Mouse (Mus musculus) testis, adult 2 months (tissue): Measurements from ENCODE around the gene Tepsin. TPM values are rescaled to one million over a fixed set of nuclear protein-coding genes. Genes with fewer than 3 reads are reported as not detected.

Experiments
- H3K27ac ChIP-seq: fragments of 200-500 bp; 2 replicates; pipeline ENCODE4 v1.5.1; 2012; ENCODE audit warnings: low read depth, low read length; ENCODE audit not compliant: control insufficient read depth, insufficient read depth
- H3K27me3 ChIP-seq: fragments of 200-500 bp; 2 replicates; pipeline ENCODE4 v1.6.1; 2012; ENCODE audit warnings: mild to moderate bottlenecking, low read length, moderate library complexity; ENCODE audit not compliant: control insufficient read depth, insufficient read depth
- H3K36me3 ChIP-seq: fragments of 200-500 bp; 2 replicates; pipeline ENCODE4 v1.6.1; 2012; ENCODE audit warnings: mild to moderate bottlenecking, low read length; ENCODE audit not compliant: control insufficient read depth, insufficient read depth
- H3K4me1 ChIP-seq: fragments of 200-500 bp; 2 replicates; pipeline ENCODE4 v1.6.1; 2012; ENCODE audit warnings: low read length; ENCODE audit not compliant: control insufficient read depth, insufficient read depth
- H3K4me3 ChIP-seq: fragments of 200-500 bp; 2 replicates; pipeline ENCODE4 v1.5.1; 2012; ENCODE audit warnings: low read depth, mild to moderate bottlenecking, low read length, moderate library complexity, mixed read lengths; ENCODE audit not compliant: control insufficient read depth
- CTCF ChIP-seq: fragments of 200-500 bp; IDR thresholded peaks from 2 replicates; pipeline ENCODE4 v1.5.1; 2012; ENCODE audit warnings: low read depth, mild to moderate bottlenecking, inconsistent platforms, low read length, moderate library complexity; ENCODE audit not compliant: control insufficient read depth, insufficient read depth, insufficient replicate concordance
- POLR2A ChIP-seq: fragments of 200-500 bp; IDR thresholded peaks from 2 replicates; pipeline ENCODE4 v1.6.1; 2012; ENCODE audit warnings: low read depth, mild to moderate bottlenecking, inconsistent platforms, low read length, moderate library complexity; ENCODE audit not compliant: control insufficient read depth
- polyA plus RNA-seq: library from polyadenylated mRNA; depleted of rRNA; stranded (reverse); fragments of >200 nt; gene quantifications from 2 replicates; pipeline ENCODE4 v1.2.3, GENCODE M21; 2012

The Tepsin gene
- polyA plus RNA-seq, 1 experiment: 19.2 TPM

DNA sequence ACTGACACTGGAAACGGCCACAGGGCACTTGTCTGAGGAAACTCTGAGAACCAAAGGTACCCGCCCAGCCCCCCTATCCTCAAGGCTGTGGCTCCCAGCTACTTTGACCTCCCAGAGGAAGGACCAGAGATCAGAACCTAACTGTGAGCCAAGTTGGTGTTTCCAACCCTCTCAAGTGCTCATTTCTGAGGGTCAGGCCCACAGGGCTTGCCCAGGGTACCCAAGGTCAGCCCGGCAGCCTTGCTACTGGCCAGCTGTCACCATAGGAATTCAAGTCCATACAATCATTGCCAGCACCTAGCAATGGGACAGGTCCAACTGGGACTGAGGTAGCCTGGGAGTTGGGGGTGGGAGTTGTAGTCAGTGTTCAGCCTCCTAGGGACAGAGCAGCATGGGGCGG lies 7.9 kb downstream of the Tepsin start:
- no peak for TF ChIP-seq CTCF
- TF ChIP-seq POLR2A: no peak; the same call in 1 of the 2 replicates
- no peaks in the 10 kb centered on the region for H3K27me3 ChIP-seq
- no peak overlapping the region for H3K27ac ChIP-seq
- no peaks in the 10 kb centered on the region; the same call in 1 of the 2 replicates for H3K36me3 ChIP-seq
- H3K4me1 ChIP-seq: peaks cover 5% of the 10 kb centered on the region
- H3K4me3 ChIP-seq: no peak overlapping the region

DNA sequence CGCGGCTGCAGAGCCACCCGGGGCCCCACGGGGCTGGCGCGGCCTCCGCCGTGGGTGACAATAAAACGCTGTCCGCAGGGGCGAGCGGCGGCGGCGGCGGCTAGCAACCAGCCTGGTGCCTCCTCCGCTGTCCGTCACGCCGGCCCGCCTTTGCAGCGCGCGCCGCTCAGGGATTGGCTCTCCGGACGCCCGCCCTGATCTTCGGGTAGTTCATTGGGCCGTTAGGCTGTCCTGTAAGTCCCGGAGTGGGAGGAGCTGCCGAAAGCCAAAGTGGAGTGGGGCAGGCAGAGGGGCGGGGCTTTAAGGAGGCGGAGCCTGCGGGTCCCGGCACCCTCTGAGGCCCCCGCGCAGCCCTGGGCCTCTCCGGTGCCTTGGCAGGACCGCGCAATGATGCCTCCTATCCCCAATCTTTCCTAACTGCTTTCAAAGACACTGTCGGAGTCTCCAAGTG lies 11.8 kb downstream of the Tepsin start, which contains the start of gene Cep131:
Gene Cep131 (minus strand): TSS at position 126 of the 451 bp plus-strand sequence.
- Histone ChIP-seq H3K27ac (peak within 1 kb of the TSS; percentile 39), H3K4me1 (peaks cover 5% of the 10 kb centered on the region), H3K4me3 (peak within 1 kb of the TSS; percentile 85), H3K27me3 (no peaks in the 10 kb centered on the region), H3K36me3 (no peaks in the 10 kb centered on the region; the same call in 1 of the 2 replicates)
- no peak for TF ChIP-seq CTCF
- no peak for TF ChIP-seq POLR2A

DNA sequence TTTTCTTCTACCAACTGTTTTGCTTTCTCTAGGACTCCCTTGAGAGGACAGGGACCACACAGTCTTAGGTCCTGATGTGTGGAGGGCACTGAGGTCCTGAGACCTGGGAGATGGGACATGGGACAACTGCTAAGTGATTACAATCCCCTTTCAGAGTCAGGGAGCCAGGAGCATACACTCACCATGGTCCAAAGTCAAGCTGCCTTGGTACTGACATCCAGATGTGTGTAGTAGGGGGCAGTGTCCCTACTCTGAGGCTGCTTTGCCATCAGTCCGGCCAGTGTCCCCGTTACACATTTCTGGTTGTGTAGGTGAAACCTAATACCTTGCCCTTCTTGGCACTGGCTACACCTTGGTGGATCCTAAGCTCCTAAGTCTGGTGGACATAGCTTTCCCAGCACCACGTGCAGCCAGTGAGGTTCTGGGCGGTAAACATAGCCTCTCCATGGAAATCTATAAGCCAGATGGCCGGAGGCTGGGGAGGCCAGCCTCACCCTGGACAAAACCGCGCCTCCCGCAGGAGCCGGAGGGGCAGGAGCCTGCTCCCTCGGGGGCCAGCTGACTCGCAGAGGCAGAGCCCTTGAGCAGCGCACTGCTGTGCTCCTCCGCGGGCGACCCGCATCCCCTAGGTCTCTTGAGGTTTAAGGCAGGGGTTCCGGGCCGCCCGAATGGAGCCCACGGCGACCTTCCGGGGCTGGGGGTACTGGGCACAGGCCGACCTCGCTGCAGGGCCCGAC lies 12.5 kb downstream of the Tepsin start:
- Histone ChIP-seq H3K27ac (peak overlapping the region; percentile 39), H3K4me3 (peak overlapping the region; percentile 85), H3K36me3 (no peaks in the 10 kb centered on the region; the same call in 1 of the 2 replicates), H3K27me3 (no peaks in the 10 kb centered on the region), H3K4me1 (peaks cover 5% of the 10 kb centered on the region)
- TF ChIP-seq POLR2A (no peak), CTCF (no peak)

DNA sequence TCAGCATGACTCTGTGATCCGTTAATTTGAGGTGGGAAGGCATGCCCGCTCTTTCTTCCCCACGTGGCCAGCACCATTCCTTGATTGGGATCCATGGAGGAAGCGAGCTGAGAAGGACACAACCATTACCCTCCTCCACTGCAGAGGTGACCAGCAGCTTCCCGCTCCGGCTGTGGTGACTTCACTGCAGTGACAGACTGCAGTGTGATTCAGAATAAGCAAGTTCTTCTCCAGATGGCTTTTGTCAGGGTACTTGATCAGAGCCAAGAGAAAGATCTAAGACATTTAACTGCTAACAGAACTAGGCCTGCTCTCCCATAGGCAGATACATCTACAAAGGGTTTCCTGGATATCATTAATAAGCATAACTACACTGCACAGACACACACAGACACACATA lies 18.2 kb downstream of the Tepsin start:
- H3K36me3 ChIP-seq: no peaks in the 10 kb centered on the region; the same call in none of the 2 replicates
- H3K27ac ChIP-seq: no peak overlapping the region
- H3K4me1 ChIP-seq: no peaks in the 10 kb centered on the region
- H3K4me3 ChIP-seq: no peak overlapping the region
- H3K27me3 ChIP-seq: no peaks in the 10 kb centered on the region
- TF ChIP-seq POLR2A: no peak
- TF ChIP-seq CTCF: no peak

- Histone ChIP-seq H3K4me1 (no peaks in the 10 kb centered on the region; the same call in 1 of the 2 replicates), H3K36me3 (no peaks in the 10 kb centered on the region; the same call in none of the 2 replicates), H3K4me3 (no peak overlapping the region), H3K27ac (no peak overlapping the region), H3K27me3 (no peaks in the 10 kb centered on the region)
- no peak for TF ChIP-seq CTCF
- TF ChIP-seq POLR2A: no peak
Observed at GRCm38 (mm10) chr11:120076191-120076590, 22.3 kb downstream of the Tepsin start.

GRCm38 (mm10) chr11:120072986-120073647 lies 25.4 kb downstream of the Tepsin start:
- Histone ChIP-seq H3K36me3 (no peaks in the 10 kb centered on the region; the same call in none of the 2 replicates), H3K4me1 (no peaks in the 10 kb centered on the region; the same call in 1 of the 2 replicates), H3K27ac (no peak overlapping the region), H3K4me3 (no peak overlapping the region), H3K27me3 (no peaks in the 10 kb centered on the region)
- TF ChIP-seq POLR2A: no peak
- TF ChIP-seq CTCF: no peak

GRCm38 (mm10) chr11:120071731-120072320 lies 26.7 kb downstream of the Tepsin start:
- Histone ChIP-seq H3K4me1 (no peaks in the 10 kb centered on the region; the same call in 1 of the 2 replicates), H3K4me3 (no peak overlapping the region), H3K27ac (no peak overlapping the region), H3K27me3 (no peaks in the 10 kb centered on the region), H3K36me3 (no peaks in the 10 kb centered on the region; the same call in 1 of the 2 replicates)
- TF ChIP-seq POLR2A (no peak), CTCF (no peak)
